Mouse (Mus musculus): Measurements from ENCODE around the gene Dcst2. TPM values are rescaled to one million over a fixed set of nuclear protein-coding genes. Genes with fewer than 3 reads are reported as not detected.

The Dcst2 gene
- polyA plus RNA-seq, 1 experiment from 2014 or later = not detected

- ATAC-seq (ENCODE audit: low FRiP score) (no peak), DNase-seq (ENCODE audit: low spot score, missing footprints) (no peak)
- peaks cover 17% of the 10 kb centered on the region for H3K4me1 ChIP-seq (ENCODE audit: control insufficient read depth, insufficient read depth, low read length)
- H3K4me2 ChIP-seq = no peak overlapping the region
- H3K9me3 ChIP-seq (ENCODE audit: control insufficient read depth, low read length) = no peaks in the 10 kb centered on the region
- 91% methylated on average over 5 of the region's 5 CpGs for WGBS
- no peaks in the 10 kb centered on the region for H3K27me3 ChIP-seq (ENCODE audit: control insufficient read depth, insufficient read depth, low read length)
- H3K27ac ChIP-seq (ENCODE audit: low read depth, low read length) = no peak overlapping the region
- H3K9ac ChIP-seq (ENCODE audit: low read length) = no peak overlapping the region
- no peak overlapping the region for H3K4me3 ChIP-seq (ENCODE audit: low read depth, low read length)
- H3K36me3 ChIP-seq (ENCODE audit: control insufficient read depth, insufficient read depth, low read length) = no peaks in the 10 kb centered on the region
Measured at GRCm38 (mm10) chr3:89425141-89425525, 63.4 kb downstream of the Dcst2 start.

- Histone ChIP-seq H3K27ac (ENCODE audit: low read depth, low read length) (no peak overlapping the region), H3K9me3 (ENCODE audit: control insufficient read depth, low read length) (no peaks in the 10 kb centered on the region), H3K4me2 (no peak overlapping the region), H3K4me3 (ENCODE audit: low read depth, low read length) (no peak overlapping the region), H3K4me1 (ENCODE audit: control insufficient read depth, insufficient read depth, low read length) (peaks cover 15% of the 10 kb centered on the region), H3K27me3 (ENCODE audit: control insufficient read depth, insufficient read depth, low read length) (no peaks in the 10 kb centered on the region), H3K9ac (ENCODE audit: low read length) (no peak overlapping the region), H3K36me3 (ENCODE audit: control insufficient read depth, insufficient read depth, low read length) (no peaks in the 10 kb centered on the region)
- DNase-seq (ENCODE audit: low spot score, missing footprints) (no peak), ATAC-seq (ENCODE audit: low FRiP score) (no peak)
- 86% methylated on average over 4 of the region's 4 CpGs for WGBS
Measured at GRCm38 (mm10) chr3:89425876-89426275, 64.1 kb downstream of the Dcst2 start.

Other genes starting within 250 kb of the Dcst2 start
- gene Pklr, start 225.8 kb upstream of the Dcst2 start, polyA plus RNA-seq (2014; fragmentation: Nextera tagmentation; extraction: Ambion mirVana) = 1.7 and 2.2 TPM in 2 replicates
- gene Hcn3, start 201.8 kb upstream of the Dcst2 start, polyA plus RNA-seq (2014; fragmentation: Nextera tagmentation; extraction: Ambion mirVana) = 4.5 and 4.7 TPM in 2 replicates
- gene Clk2, start 197.2 kb upstream of the Dcst2 start, polyA plus RNA-seq (2014; fragmentation: Nextera tagmentation; extraction: Ambion mirVana) = 24.1 and 29.5 TPM in 2 replicates
- gene Scamp3, start 184.5 kb upstream of the Dcst2 start, polyA plus RNA-seq (2014; fragmentation: Nextera tagmentation; extraction: Ambion mirVana) = 74.4 and 77.2 TPM in 2 replicates
- gene Fam189b, start 178.8 kb upstream of the Dcst2 start, polyA plus RNA-seq (2014; fragmentation: Nextera tagmentation; extraction: Ambion mirVana) = 16.5 and 20.2 TPM in 2 replicates
- gene Gba, start 159.0 kb upstream of the Dcst2 start, polyA plus RNA-seq (2014; fragmentation: Nextera tagmentation; extraction: Ambion mirVana) = 41.4 and 45.9 TPM in 2 replicates
- gene Thbs3, start 146.8 kb upstream of the Dcst2 start, polyA plus RNA-seq (2014; fragmentation: Nextera tagmentation; extraction: Ambion mirVana) = 50.7 and 55.8 TPM in 2 replicates
- gene Mtx1, start 134.9 kb upstream of the Dcst2 start, polyA plus RNA-seq (2014; fragmentation: Nextera tagmentation; extraction: Ambion mirVana) = 174 and 179 TPM in 2 replicates
- gene Muc1, start 132.9 kb upstream of the Dcst2 start, polyA plus RNA-seq (2014; fragmentation: Nextera tagmentation; extraction: Ambion mirVana) = 2.7 and 4.4 TPM in 2 replicates
- 261 and 270 TPM in 2 replicates for gene Krtcap2, start 116.0 kb upstream of the Dcst2 start, polyA plus RNA-seq (2014; fragmentation: Nextera tagmentation; extraction: Ambion mirVana)
- gene Trim46, start 115.7 kb upstream of the Dcst2 start, polyA plus RNA-seq (2014; fragmentation: Nextera tagmentation; extraction: Ambion mirVana) = 7.1 and 8.5 TPM in 2 replicates
- 83.0 and 87.2 TPM in 2 replicates for gene Dpm3, start 102.6 kb upstream of the Dcst2 start, polyA plus RNA-seq (2014; fragmentation: Nextera tagmentation; extraction: Ambion mirVana)
- 33.0 and 34.7 TPM in 2 replicates for gene Slc50a1, start 91.4 kb upstream of the Dcst2 start, polyA plus RNA-seq (2014; fragmentation: Nextera tagmentation; extraction: Ambion mirVana)
- 12.2 and 12.5 TPM in 2 replicates for gene Efna1, start 80.8 kb upstream of the Dcst2 start, polyA plus RNA-seq (2014; fragmentation: Nextera tagmentation; extraction: Ambion mirVana)
- 4.6 and 6.4 TPM in 2 replicates for gene Efna3, start 39.0 kb upstream of the Dcst2 start, polyA plus RNA-seq (2014; fragmentation: Nextera tagmentation; extraction: Ambion mirVana)
- 15.3 and 17.5 TPM in 2 replicates for gene Efna4, start 23.9 kb upstream of the Dcst2 start, polyA plus RNA-seq (2014; fragmentation: Nextera tagmentation; extraction: Ambion mirVana)
- gene Adam15, start 12.0 kb upstream of the Dcst2 start, polyA plus RNA-seq (2014; fragmentation: Nextera tagmentation; extraction: Ambion mirVana) = 17.0 and 18.7 TPM in 2 replicates
- gene Dcst1, start 3.3 kb downstream of the Dcst2 start, polyA plus RNA-seq (2014; fragmentation: Nextera tagmentation; extraction: Ambion mirVana) = 0.23 and 0.40 TPM in 2 replicates
- 0.27 and 0.32 TPM in 2 replicates for gene Zbtb7b, start 32.8 kb downstream of the Dcst2 start, polyA plus RNA-seq (2014; fragmentation: Nextera tagmentation; extraction: Ambion mirVana)
- gene Lenep, start 40.8 kb downstream of the Dcst2 start, polyA plus RNA-seq (2014; fragmentation: Nextera tagmentation; extraction: Ambion mirVana) = 0.52 TPM in 1 of 2 replicates, not detected in the other
- 25.0 and 25.4 TPM in 2 replicates for gene Flad1, start 49.9 kb downstream of the Dcst2 start, polyA plus RNA-seq (2014; fragmentation: Nextera tagmentation; extraction: Ambion mirVana)
- gene Cks1b, start 56.4 kb downstream of the Dcst2 start, polyA plus RNA-seq (2014; fragmentation: Nextera tagmentation; extraction: Ambion mirVana) = 420 and 441 TPM in 2 replicates
- gene Shc1, start 56.5 kb downstream of the Dcst2 start, polyA plus RNA-seq (2014; fragmentation: Nextera tagmentation; extraction: Ambion mirVana) = 23.4 and 26.2 TPM in 2 replicates
- gene Pygo2, start 68.2 kb downstream of the Dcst2 start, polyA plus RNA-seq (2014; fragmentation: Nextera tagmentation; extraction: Ambion mirVana) = 47.2 and 52.5 TPM in 2 replicates
- gene Pbxip1, start 74.7 kb downstream of the Dcst2 start, polyA plus RNA-seq (2014; fragmentation: Nextera tagmentation; extraction: Ambion mirVana) = 7.5 and 8.3 TPM in 2 replicates
- 67.1 and 69.7 TPM in 2 replicates for gene Pmvk, start 92.6 kb downstream of the Dcst2 start, polyA plus RNA-seq (2014; fragmentation: Nextera tagmentation; extraction: Ambion mirVana)
- gene Kcnn3, start 158.2 kb downstream of the Dcst2 start, polyA plus RNA-seq (2014; fragmentation: Nextera tagmentation; extraction: Ambion mirVana) = 1.3 and 1.4 TPM in 2 replicates

Data from midbrain, embryonic 11.5 days (tissue).